Mouse (Mus musculus) left cerebral cortex, postnatal 25 days (tissue): ENCODE measurements around the gene Rsbn1. TPM values are rescaled to one million over a fixed set of nuclear protein-coding genes. Genes with fewer than 3 reads are reported as not detected.

Experiments used
- total RNA-seq, 2 experiments: library from RNA; stranded (reverse); gene quantifications; 2 replicates each; pipeline ENCODE4 v1.2.3; 2021

Rsbn1 gene
- total RNA-seq, 2 experiments from 2014 or later = 21.9 to 22.9 TPM

Other genes starting within 250 kb of the Rsbn1 start
- gene Olfml3, start 176.1 kb upstream of the Rsbn1 start, total RNA-seq = 10 to 100 TPM; 14.4 to 15.2 TPM
- gene Gm10964, start 174.8 kb upstream of the Rsbn1 start, total RNA-seq = not detected
- gene Hipk1, start 122.6 kb upstream of the Rsbn1 start, total RNA-seq = 100 to 1,000 TPM; 110 to 113 TPM
- gene Dclre1b, start 104.7 kb upstream of the Rsbn1 start, total RNA-seq = 1 to 10 TPM; 5.9 to 7.7 TPM
- gene Ap4b1, start 104.6 kb upstream of the Rsbn1 start, total RNA-seq = 10 to 100 TPM; 14.1 to 16.1 TPM
- gene Gm43064, start 104.5 kb upstream of the Rsbn1 start, total RNA-seq = under 1 TPM; 0.16 to 0.32 TPM
- gene Bcl2l15, start 81.5 kb upstream of the Rsbn1 start, total RNA-seq = under 1 TPM; 0.78 TPM
- gene Ptpn22, start 54.3 kb upstream of the Rsbn1 start, total RNA-seq = 1 to 10 TPM; 1.2 to 1.7 TPM
- 10 to 100 TPM; 46.7 to 50.6 TPM for gene Phtf1, start 54.0 kb downstream of the Rsbn1 start, total RNA-seq